Mouse (Mus musculus) heart, adult 2 months (tissue): ENCODE results near the gene L1td1. TPM values are rescaled to one million over a fixed set of nuclear protein-coding genes. Genes with fewer than 3 reads are reported as not detected.

Experiments used
- DNase-seq, 2 experiments: peaks; one replicate each; pipeline ENCODE4 v3.0.0; 2021
- H3K27ac ChIP-seq: fragments of 200-600 bp; 2 replicates; pipeline ENCODE4 v1.8.1; 2022
- H3K27me3 ChIP-seq: fragments of 200-500 bp; 2 replicates; pipeline ENCODE4 v1.6.1; 2012; ENCODE audit warnings: mild to moderate bottlenecking, low read length, inconsistent platforms, mixed read lengths; ENCODE audit not compliant: control insufficient read depth, insufficient read depth
- H3K36me3 ChIP-seq: fragments of 200-500 bp; 2 replicates; pipeline ENCODE4 v1.6.1; 2012; ENCODE audit warnings: low read length, inconsistent platforms; ENCODE audit not compliant: control insufficient read depth, insufficient read depth
- H3K4me1 ChIP-seq: fragments of 200-500 bp; 2 replicates; pipeline ENCODE4 v1.6.1; 2011; ENCODE audit warnings: low read length; ENCODE audit not compliant: control insufficient read depth, insufficient read depth
- H3K4me3 ChIP-seq: fragments of 200-600 bp; 2 replicates; pipeline ENCODE4 v1.8.1; 2022
- H3K79me2 ChIP-seq: fragments of 200-500 bp; replicated peaks from 2 replicates; pipeline ENCODE4 v1.6.1; 2012; ENCODE audit warnings: mild to moderate bottlenecking, inconsistent platforms, low read length, moderate library complexity, mixed read lengths; ENCODE audit not compliant: control insufficient read depth, insufficient read depth
- H3K9ac ChIP-seq: fragments of 200-500 bp; 2 replicates; pipeline ENCODE4 v1.6.1; 2012; ENCODE audit warnings: low read depth, mild to moderate bottlenecking, control low read depth, inconsistent platforms, low read length, mixed read lengths
- CTCF ChIP-seq: fragments of 200-600 bp; IDR thresholded peaks from 2 replicates; pipeline ENCODE4 v1.8.1; 2022; ENCODE audit warnings: antibody characterized with exemption, mild to moderate bottlenecking, moderate library complexity
- EP300 ChIP-seq: fragments of 200-500 bp; IDR thresholded peaks from 2 replicates; pipeline ENCODE4 v1.6.1; 2011; ENCODE audit warnings: low read depth, low read length, control low read depth; ENCODE audit not compliant: insufficient read depth
- POLR2A ChIP-seq: fragments of 200-500 bp; IDR thresholded peaks from 2 replicates; pipeline ENCODE4 v1.6.1; 2011; ENCODE audit warnings: mild to moderate bottlenecking, low read depth, low read length, control low read depth; ENCODE audit not compliant: insufficient read depth
- WGBS: fragments of 180-500 bp; shearing (Covaris S2); methylation state at CpG from one replicate; pipeline ENCODE4 v1.1.7; 2018; 5-methylcytosine and 5-hydroxymethylcytosine counted together
- intact Hi-C: fragments of 180-260 bp; cut with DNase I; formaldehyde crosslinking; loops from one replicate; pipeline ENCODE4 v1.15.1; 2025
- long read RNA-seq: library from polyadenylated mRNA; stranded (forward); transcript quantifications from one replicate; pipeline ENCODE4 v2.0.0, GENCODE M21; 2021
- polyA plus RNA-seq: library from polyadenylated mRNA; depleted of rRNA; stranded (reverse); fragments of >200 nt; gene quantifications from 2 replicates; pipeline ENCODE4 v1.2.3, GENCODE M21; 2012; rRNA removed
- total RNA-seq, 2 experiments: library from RNA; stranded (reverse); gene quantifications; 2 replicates each; pipeline ENCODE4 v1.2.3; 2021

Gene L1td1
- total RNA-seq (under 1 TPM in 1 of 2 experiments, not detected in 1; 0.20 TPM), polyA plus RNA-seq (0.15 TPM in 1 of 2 replicates, not detected in the other)
- long read RNA-seq: 0 reads

DNA sequence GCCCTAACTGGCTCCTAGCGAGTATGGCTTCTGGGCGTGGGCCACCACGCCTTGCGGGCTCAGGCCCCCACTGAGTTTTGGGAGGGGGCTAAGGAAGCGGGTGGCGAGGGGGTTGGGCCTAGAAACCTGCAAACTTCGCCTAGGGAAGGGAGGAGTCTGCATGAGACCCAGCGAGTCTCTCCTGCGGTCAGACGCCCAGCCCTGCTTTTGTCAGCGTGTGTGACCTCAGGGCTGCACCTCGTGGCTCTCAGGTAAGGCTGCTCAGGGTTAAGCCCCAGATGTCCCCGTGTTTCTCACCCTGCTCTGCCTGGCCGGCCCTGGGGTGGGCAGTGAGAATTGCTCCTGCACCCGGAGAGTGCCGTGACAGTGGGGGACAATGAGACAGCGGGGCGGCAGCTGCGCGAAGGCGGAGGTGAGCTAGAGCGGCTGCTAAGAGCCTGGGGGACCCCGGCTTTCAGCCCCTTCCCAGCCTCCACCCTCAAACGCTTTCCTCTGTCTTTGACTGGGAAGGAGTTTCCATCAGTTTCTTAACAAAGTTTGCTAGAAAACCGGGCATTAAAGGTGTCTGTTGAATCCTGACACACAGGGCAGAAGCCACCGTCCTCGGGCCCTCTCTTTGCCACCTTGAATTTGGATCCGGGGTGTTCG is at the start of gene L1td1:
Gene L1td1, plus strand, starts transcription at position 145 of the 648 bp plus-strand sequence.
- Histone ChIP-seq H3K27ac (no peak within 1 kb of the TSS), H3K27me3 (no peaks in the 10 kb centered on the region; the same call in 1 of the 2 replicates), H3K9ac (no peak within 1 kb of the TSS), H3K36me3 (no peaks in the 10 kb centered on the region), H3K79me2 (no peaks in the 10 kb centered on the region), H3K4me3 (no peak within 1 kb of the TSS), H3K4me1 (peaks cover 2% of the 10 kb centered on the region; the same call in 1 of the 2 replicates)
- DNase-seq: no peak
- no peak for TF ChIP-seq POLR2A
- TF ChIP-seq CTCF: no peak
- TF ChIP-seq EP300: no peak
- intact Hi-C loops: no loop called here
- WGBS: 27% methylated on average over 29 of the region's 29 CpGs

- no peaks in the 10 kb centered on the region for H3K27me3 ChIP-seq
- TF ChIP-seq CTCF (no peak), POLR2A (no peak), EP300 (no peak)
- H3K9ac ChIP-seq: no peak overlapping the region
- H3K36me3 ChIP-seq: no peaks in the 10 kb centered on the region
- no peaks in the 10 kb centered on the region for H3K4me1 ChIP-seq
- no peaks in the 10 kb centered on the region for H3K79me2 ChIP-seq
- no peak for DNase-seq
- H3K27ac ChIP-seq: no peak overlapping the region
- intact Hi-C loops: no loop called here
- 82% methylated on average over 9 of the region's 9 CpGs for WGBS
- H3K4me3 ChIP-seq: no peak overlapping the region
Observed at GRCm38 (mm10) chr4:98677506-98677905, 49.0 kb upstream of the L1td1 start.

- no peaks in the 10 kb centered on the region for H3K79me2 ChIP-seq
- no peak overlapping the region for H3K27ac ChIP-seq
- intact Hi-C loops: no loop called here
- DNase-seq: no peak
- H3K4me3 ChIP-seq: no peak overlapping the region
- 82% methylated on average over 11 of the region's 11 CpGs for WGBS
- H3K27me3 ChIP-seq: no peaks in the 10 kb centered on the region
- no peak overlapping the region for H3K9ac ChIP-seq
- TF ChIP-seq POLR2A: no peak
- TF ChIP-seq CTCF: no peak
- TF ChIP-seq EP300: no peak
- H3K4me1 ChIP-seq: no peaks in the 10 kb centered on the region; the same call in 1 of the 2 replicates
- H3K36me3 ChIP-seq: no peaks in the 10 kb centered on the region
Observed at GRCm38 (mm10) chr4:98686678-98687267, 39.8 kb upstream of the L1td1 start.

DNA sequence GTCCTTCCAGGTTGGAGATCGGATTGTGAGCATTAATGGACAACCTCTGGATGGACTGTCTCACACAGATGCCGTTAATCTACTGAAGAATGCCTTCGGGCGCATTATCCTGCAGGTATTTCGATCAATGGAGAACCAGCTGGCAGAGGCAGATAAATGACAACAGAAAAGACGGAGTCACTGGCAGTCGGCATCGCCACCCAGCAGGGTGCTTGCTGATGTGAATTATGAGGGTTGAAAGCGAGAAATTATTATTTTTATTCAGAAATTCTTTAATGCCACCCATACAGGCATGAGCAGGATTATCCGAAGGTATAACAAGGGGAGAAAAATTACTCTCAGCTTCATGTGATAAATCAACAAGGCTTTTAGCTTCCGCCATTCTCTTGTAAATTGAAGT is 38.4 kb upstream of the L1td1 start:
- Histone ChIP-seq H3K9ac (no peak overlapping the region), H3K27ac (no peak overlapping the region), H3K36me3 (no peaks in the 10 kb centered on the region), H3K27me3 (no peaks in the 10 kb centered on the region), H3K4me1 (no peaks in the 10 kb centered on the region; the same call in 1 of the 2 replicates), H3K79me2 (no peaks in the 10 kb centered on the region), H3K4me3 (no peak overlapping the region)
- DNase-seq: no peak
- WGBS: 91% methylated on average over 11 of the region's 11 CpGs
- TF ChIP-seq CTCF (no peak), POLR2A (no peak), EP300 (no peak)
- intact Hi-C loops: no loop called here

GRCm38 (mm10) chr4:98688520-98688919 is 38.0 kb upstream of the L1td1 start:
- H3K4me1 ChIP-seq: no peaks in the 10 kb centered on the region; the same call in 1 of the 2 replicates
- TF ChIP-seq POLR2A: no peak
- TF ChIP-seq EP300: no peak
- TF ChIP-seq CTCF: no peak
- intact Hi-C loops: no loop called here
- no peak for DNase-seq
- no peak overlapping the region for H3K4me3 ChIP-seq
- H3K36me3 ChIP-seq: no peaks in the 10 kb centered on the region
- no peaks in the 10 kb centered on the region for H3K79me2 ChIP-seq
- H3K27ac ChIP-seq: no peak overlapping the region
- no peaks in the 10 kb centered on the region for H3K27me3 ChIP-seq
- 83% methylated on average over 9 of the region's 9 CpGs for whole genome bisulfite sequencing
- no peak overlapping the region for H3K9ac ChIP-seq

- Histone ChIP-seq H3K4me1 (no peaks in the 10 kb centered on the region; the same call in 1 of the 2 replicates), H3K27ac (no peak overlapping the region), H3K27me3 (no peaks in the 10 kb centered on the region), H3K4me3 (no peak overlapping the region), H3K36me3 (no peaks in the 10 kb centered on the region), H3K79me2 (no peaks in the 10 kb centered on the region), H3K9ac (no peak overlapping the region)
- intact Hi-C loops: no loop called here
- peak; percentile 39 for TF ChIP-seq CTCF
- TF ChIP-seq POLR2A: no peak
- TF ChIP-seq EP300: no peak
- 98% methylated on average over 1 of the region's 1 CpGs for WGBS
- no peak for DNase-seq
Observed at GRCm38 (mm10) chr4:98689988-98690387, 36.5 kb upstream of the L1td1 start.
